In the genomic region with DNA sequence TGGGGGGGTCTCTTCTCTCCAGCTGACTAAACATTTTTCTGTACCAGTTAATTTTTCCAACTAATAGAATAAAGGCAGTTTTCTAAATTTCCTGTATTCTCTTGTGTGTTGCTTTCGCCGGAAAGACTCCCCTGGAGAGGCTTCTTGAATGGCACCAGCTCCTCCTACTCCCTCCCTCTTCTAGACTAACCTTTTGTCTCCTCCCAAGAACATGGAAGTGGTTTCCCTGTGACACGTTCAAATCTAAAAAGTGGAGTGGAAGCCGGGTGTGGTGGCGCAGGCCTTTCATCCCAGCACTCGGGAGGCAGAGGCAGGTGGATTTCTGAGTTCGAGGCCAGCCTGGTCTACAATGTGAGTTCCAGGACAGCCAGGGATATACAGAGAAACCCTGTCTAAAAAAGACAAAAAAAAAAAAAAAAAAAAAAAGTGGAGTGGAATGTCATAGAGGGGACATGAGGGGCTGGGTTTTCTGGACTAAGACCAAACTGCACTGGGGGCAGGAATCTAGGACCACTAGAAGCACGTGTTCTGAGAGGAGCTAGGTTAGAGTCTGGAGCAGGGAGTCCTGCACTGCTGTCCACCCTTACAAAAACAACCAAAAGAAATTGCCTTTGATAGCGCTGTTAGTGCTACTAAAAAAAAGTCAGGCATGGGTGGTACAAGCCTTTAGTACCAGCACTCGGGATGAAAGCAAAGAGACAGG, we compare ENCODE assay signal across 1 mouse cellular context.
TF ChIP-seq lines count a peak whose summit lies in the region.

No protein-coding gene starts in this region.

TF ChIP-seq in MEL, 35 proteins besides CTCF, POLR2A, EP300 and RAD21 (continued from another document):
- TF ChIP-seq ZNF384 (IDR thresholded peaks at IDR 0.05; ENCODE audit: low read depth, low read length) (0 out of 2 replicates have a peak, but pooled peaks have one; percentile 21), JUND (IDR thresholded peaks at IDR 0.05; ENCODE audit: low read depth, low read length) (no peak), BHLHE40 (IDR thresholded peaks at IDR 0.05; ENCODE audit: borderline replicate concordance, low read depth, low read length) (no peak), ZKSCAN1 (IDR thresholded peaks at IDR 0.05; ENCODE audit: low read depth, low read length) (no peak), MAX (IDR thresholded peaks at IDR 0.05; ENCODE audit: low read length) (0 out of 2 replicates have a peak, but pooled peaks have one; percentile 56), GABPA (IDR thresholded peaks at IDR 0.05; ENCODE audit: low read depth, low read length) (no peak)
